Mouse (Mus musculus) kidney, embryonic 15.5 days (tissue): ENCODE measurements around the gene Raver2. TPM values are rescaled to one million over a fixed set of nuclear protein-coding genes. Genes with fewer than 3 reads are reported as not detected.
A peak's percentile ranks its signal among the peaks of the same experiment; 100 is the strongest.

Experiments
- ATAC-seq: fragments of 200-750 bp; cut with Nextera tagmentation; replicated peaks from 2 replicates; pipeline ENCODE4 v1.8.0; 2017; ENCODE audit warnings: moderate TSS enrichment; ENCODE audit not compliant: low FRiP score
- H3K27ac ChIP-seq: fragments of 300-500 bp; sonication (generic); 2 replicates; pipeline ENCODE4 v1.5.1; 2015; ENCODE audit warnings: mild to moderate bottlenecking, inconsistent platforms
- H3K27me3 ChIP-seq: fragments of 300-500 bp; sonication (generic); 2 replicates; pipeline ENCODE4 v1.6.1; 2015; ENCODE audit warnings: inconsistent platforms
- H3K36me3 ChIP-seq: fragments of 300-500 bp; sonication (generic); 2 replicates; pipeline ENCODE4 v1.6.1; 2015; ENCODE audit warnings: inconsistent platforms
- H3K4me1 ChIP-seq: fragments of 300-500 bp; sonication (generic); 2 replicates; pipeline ENCODE4 v1.6.1; 2015; ENCODE audit warnings: inconsistent platforms
- H3K4me2 ChIP-seq: fragments of 300-500 bp; sonication (generic); 2 replicates; pipeline ENCODE4 v1.6.1; 2015; ENCODE audit warnings: moderate library complexity, mild to moderate bottlenecking, inconsistent platforms
- H3K4me3 ChIP-seq: fragments of 300-500 bp; sonication (generic); replicated peaks from 2 replicates; pipeline ENCODE4 v1.5.1; 2015; ENCODE audit warnings: mild to moderate bottlenecking, inconsistent platforms
- H3K9ac ChIP-seq: fragments of 300-500 bp; sonication (generic); 2 replicates; pipeline ENCODE4 v1.6.1; 2015; ENCODE audit warnings: mild to moderate bottlenecking, inconsistent platforms
- H3K9me3 ChIP-seq: fragments of 300-500 bp; sonication (generic); replicated peaks from 2 replicates; pipeline ENCODE4 v1.6.1; 2016; ENCODE audit warnings: inconsistent platforms
- WGBS: fragments of 180-500 bp; shearing (Covaris S2); methylation state at CpG from one replicate; pipeline ENCODE4 v1.1.7; 2015; ENCODE audit warnings: mixed read lengths; 5-methylcytosine and 5-hydroxymethylcytosine counted together
- polyA plus RNA-seq: library from polyadenylated mRNA; unstranded; fragments of >200 nt; fragmentation: Nextera tagmentation; extraction: Ambion mirVana; gene quantifications from 2 replicates; pipeline ENCODE4 v1.2.1, GENCODE M21; 2015

Gene Raver2
- polyA plus RNA-seq, 1 experiment from 2014 or later, result 12.1 TPM

GRCm38 (mm10) chr4:101159191-101159764 is 90.5 kb downstream of the Raver2 start:
- peaks cover 96% of the 10 kb centered on the region for H3K36me3 ChIP-seq

GRCm38 (mm10) chr4:101160821-101161220 is 92.0 kb downstream of the Raver2 start:
- Histone ChIP-seq H3K4me1 (peaks cover 17% of the 10 kb centered on the region; the same call in 1 of the 2 replicates), H3K36me3 (peaks cover 95% of the 10 kb centered on the region), H3K4me3 (no peak overlapping the region), H3K9me3 (no peaks in the 10 kb centered on the region), H3K9ac (no peak overlapping the region), H3K4me2 (no peak overlapping the region), H3K27me3 (no peaks in the 10 kb centered on the region), H3K27ac (peak overlapping the region; percentile 16; the same call in 1 of the 2 replicates)
- WGBS, result 65% methylated on average over 1 of the region's 1 CpGs
- 0 out of 2 replicates have a peak, but pooled peaks have one; percentile 34 for ATAC-seq

More at GRCm38 (mm10) chr4:101159191-101159764, 90.5 kb downstream of the Raver2 start:
- Histone ChIP-seq H3K4me1 (peaks cover 17% of the 10 kb centered on the region; the same call in 1 of the 2 replicates), H3K4me3 (no peak overlapping the region), H3K4me2 (no peak overlapping the region), H3K9me3 (no peaks in the 10 kb centered on the region), H3K9ac (no peak overlapping the region), H3K27me3 (no peaks in the 10 kb centered on the region), H3K27ac (no peak overlapping the region)
- ATAC-seq, result no peak
- 62% methylated on average over 12 of the region's 12 CpGs for whole genome bisulfite sequencing

- H3K9me3 ChIP-seq, result no peaks in the 10 kb centered on the region
- no peak overlapping the region for H3K27ac ChIP-seq
- H3K27me3 ChIP-seq, result no peaks in the 10 kb centered on the region
- H3K36me3 ChIP-seq, result peaks cover 83% of the 10 kb centered on the region
- peaks cover 16% of the 10 kb centered on the region; the same call in 1 of the 2 replicates for H3K4me1 ChIP-seq
- no peak overlapping the region for H3K9ac ChIP-seq
- no peak for ATAC-seq
- no peak overlapping the region for H3K4me3 ChIP-seq
- 80% methylated on average over 2 of the region's 2 CpGs for WGBS
- H3K4me2 ChIP-seq, result no peak overlapping the region
These were observed 95.4 kb downstream of the Raver2 start for GRCm38 (mm10) chr4:101164189-101164588.

- ATAC-seq, result no peak
These were observed 95.9 kb downstream of the Raver2 start for GRCm38 (mm10) chr4:101164673-101165072.

GRCm38 (mm10) chr4:101165776-101166175 is 97.0 kb downstream of the Raver2 start:
- H3K9ac ChIP-seq, result no peak overlapping the region
- H3K9me3 ChIP-seq, result no peaks in the 10 kb centered on the region
- H3K36me3 ChIP-seq, result peaks cover 83% of the 10 kb centered on the region
- H3K27me3 ChIP-seq, result no peaks in the 10 kb centered on the region
- WGBS, result 79% methylated on average over 4 of the region's 4 CpGs
- no peak for ATAC-seq
- H3K4me3 ChIP-seq, result no peak overlapping the region
- no peak overlapping the region for H3K4me2 ChIP-seq
- H3K27ac ChIP-seq, result no peak overlapping the region
- peaks cover 6% of the 10 kb centered on the region; the same call in 1 of the 2 replicates for H3K4me1 ChIP-seq

More at GRCm38 (mm10) chr4:101164673-101165072, 95.9 kb downstream of the Raver2 start:
- Histone ChIP-seq H3K9me3 (no peaks in the 10 kb centered on the region), H3K4me2 (no peak overlapping the region), H3K27me3 (no peaks in the 10 kb centered on the region), H3K9ac (no peak overlapping the region), H3K4me1 (peaks cover 12% of the 10 kb centered on the region; the same call in 1 of the 2 replicates), H3K36me3 (peaks cover 82% of the 10 kb centered on the region), H3K4me3 (no peak overlapping the region), H3K27ac (no peak overlapping the region)
- WGBS, result 76% methylated on average over 2 of the region's 2 CpGs

GRCm38 (mm10) chr4:101167777-101168176 is 99.0 kb downstream of the Raver2 start:
- Histone ChIP-seq H3K4me3 (no peak overlapping the region), H3K4me1 (no peaks in the 10 kb centered on the region), H3K27ac (no peak overlapping the region), H3K4me2 (no peak overlapping the region), H3K27me3 (no peaks in the 10 kb centered on the region), H3K9me3 (no peaks in the 10 kb centered on the region), H3K9ac (no peak overlapping the region), H3K36me3 (peaks cover 81% of the 10 kb centered on the region)
- ATAC-seq, result no peak
- 93% methylated on average over 1 of the region's 1 CpGs for WGBS

- no peaks in the 10 kb centered on the region for H3K9me3 ChIP-seq
- WGBS, result 52% methylated on average over 6 of the region's 6 CpGs
- H3K27ac ChIP-seq, result no peak overlapping the region
- no peak overlapping the region for H3K4me3 ChIP-seq
- no peak overlapping the region for H3K4me2 ChIP-seq
- no peak overlapping the region for H3K9ac ChIP-seq
- no peaks in the 10 kb centered on the region for H3K4me1 ChIP-seq
- ATAC-seq, result peak; percentile 30; the same call in 1 of the 2 replicates
- H3K27me3 ChIP-seq, result no peaks in the 10 kb centered on the region
- H3K36me3 ChIP-seq, result peaks cover 80% of the 10 kb centered on the region
These were observed 99.5 kb downstream of the Raver2 start for GRCm38 (mm10) chr4:101168189-101168778.

- no peaks in the 10 kb centered on the region for H3K27me3 ChIP-seq
- H3K4me3 ChIP-seq, result no peak overlapping the region
- ATAC-seq, result no peak
- 85% methylated on average over 2 of the region's 2 CpGs for WGBS
- no peak overlapping the region; the same call in 1 of the 2 replicates for H3K27ac ChIP-seq
- H3K4me1 ChIP-seq, result no peaks in the 10 kb centered on the region
- peaks cover 86% of the 10 kb centered on the region for H3K36me3 ChIP-seq
- H3K9me3 ChIP-seq, result no peaks in the 10 kb centered on the region
- H3K4me2 ChIP-seq, result no peak overlapping the region
- no peak overlapping the region for H3K9ac ChIP-seq
These were observed 104.0 kb downstream of the Raver2 start for GRCm38 (mm10) chr4:101172738-101173137.

- no peaks in the 10 kb centered on the region for H3K27me3 ChIP-seq
- H3K4me3 ChIP-seq, result no peak overlapping the region
- H3K9ac ChIP-seq, result no peak overlapping the region
- H3K9me3 ChIP-seq, result no peaks in the 10 kb centered on the region
- no peak for ATAC-seq
- H3K4me2 ChIP-seq, result no peak overlapping the region
- H3K36me3 ChIP-seq, result peaks cover 85% of the 10 kb centered on the region
- no peaks in the 10 kb centered on the region for H3K4me1 ChIP-seq
- WGBS, result 83% methylated on average over 10 of the region's 10 CpGs
- H3K27ac ChIP-seq, result no peak overlapping the region
These were observed 106.3 kb downstream of the Raver2 start for GRCm38 (mm10) chr4:101174916-101175625.

GRCm38 (mm10) chr4:101176123-101176522 is 107.3 kb downstream of the Raver2 start:
- Histone ChIP-seq H3K4me2 (no peak overlapping the region), H3K27me3 (no peaks in the 10 kb centered on the region), H3K36me3 (peaks cover 82% of the 10 kb centered on the region), H3K4me3 (no peak overlapping the region), H3K9ac (no peak overlapping the region), H3K9me3 (no peaks in the 10 kb centered on the region), H3K27ac (no peak overlapping the region), H3K4me1 (no peaks in the 10 kb centered on the region)
- 84% methylated on average over 6 of the region's 6 CpGs for WGBS
- ATAC-seq, result no peak

- H3K4me2 ChIP-seq, result no peak overlapping the region
- no peak overlapping the region for H3K4me3 ChIP-seq
- H3K4me1 ChIP-seq, result 0 out of 2 replicates have a peak, but pooled peaks cover 5% of the 10 kb centered on the region
- 64% methylated on average over 3 of the region's 3 CpGs for WGBS
- peaks cover 78% of the 10 kb centered on the region for H3K36me3 ChIP-seq
- no peaks in the 10 kb centered on the region for H3K9me3 ChIP-seq
- no peak for ATAC-seq
- H3K27me3 ChIP-seq, result no peaks in the 10 kb centered on the region
- H3K27ac ChIP-seq, result no peak overlapping the region
- H3K9ac ChIP-seq, result no peak overlapping the region
These were observed 109.0 kb downstream of the Raver2 start for GRCm38 (mm10) chr4:101177796-101178195.

GRCm38 (mm10) chr4:101179076-101179475 is 110.3 kb downstream of the Raver2 start:
- Histone ChIP-seq H3K9ac (no peak overlapping the region), H3K27ac (no peak overlapping the region), H3K4me2 (no peak overlapping the region), H3K27me3 (no peaks in the 10 kb centered on the region), H3K36me3 (peaks cover 70% of the 10 kb centered on the region), H3K4me1 (0 out of 2 replicates have a peak, but pooled peaks cover 9% of the 10 kb centered on the region), H3K9me3 (no peaks in the 10 kb centered on the region), H3K4me3 (no peak overlapping the region)
- 65% methylated on average over 5 of the region's 5 CpGs for WGBS
- no peak for ATAC-seq
